Mouse (Mus musculus) ES-E14 (cell line): Measurements from ENCODE around the gene Clcn5. TPM values are rescaled to one million over a fixed set of nuclear protein-coding genes. Genes with fewer than 3 reads are reported as not detected.

Source experiments
- DNase-seq: peaks from one replicate; pipeline ENCODE4 v3.0.0-alpha.2; 2013; ENCODE audit warnings: low read depth, low spot score
- H3K27ac ChIP-seq: 2 replicates; pipeline ENCODE4 v1.5.1; 2012; ENCODE audit warnings: low read depth, mild to moderate bottlenecking, low read length, moderate library complexity, mixed read lengths; ENCODE audit not compliant: poor library complexity, insufficient read depth, severe bottlenecking
- H3K36me3 ChIP-seq: 2 replicates; pipeline ENCODE4 v1.6.1; 2012; ENCODE audit warnings: mild to moderate bottlenecking, low read length, moderate library complexity, mixed read lengths; ENCODE audit not compliant: control insufficient read depth, poor library complexity, insufficient read depth, severe bottlenecking
- H3K4me1 ChIP-seq, 2 experiments: fragments of 150-350 bp in 1 of 2; sonication (generic) in 1 of 2; 2 replicates each; pipeline ENCODE4 v1.6.1; 2012; ENCODE audit warnings: low read length in 2 of 2, mild to moderate bottlenecking in 1 of 2, mixed read lengths in 1 of 2; ENCODE audit not compliant: control insufficient read depth in 2 of 2, insufficient read depth in 2 of 2, poor library complexity in 1 of 2
- H3K4me3 ChIP-seq, 2 experiments: fragments of 150-350 bp in 1 of 2; sonication (generic) in 1 of 2; 2 replicates each; pipeline ENCODE4 v1.5.1; 2012; ENCODE audit warnings: low read length in 2 of 2, low read depth in 1 of 2, mild to moderate bottlenecking in 1 of 2, mixed read lengths in 1 of 2; ENCODE audit not compliant: insufficient read depth in 1 of 2, poor library complexity in 1 of 2, severe bottlenecking in 1 of 2
- H3K9ac ChIP-seq: 2 replicates; pipeline ENCODE4 v1.6.1; 2012; ENCODE audit warnings: low read depth, mild to moderate bottlenecking, low read length, mixed read lengths; ENCODE audit not compliant: poor library complexity, insufficient read depth, severe bottlenecking
- H3K9me3 ChIP-seq: fragments of 150-350 bp; sonication (generic); 2 replicates; pipeline ENCODE4 v1.6.1; 2012; ENCODE audit warnings: low read depth, mild to moderate bottlenecking, low read length; ENCODE audit not compliant: control insufficient read depth, insufficient read depth
- CHD2 ChIP-seq: IDR thresholded peaks from 2 replicates; pipeline ENCODE4 v1.6.1; 2014; ENCODE audit warnings: mild to moderate bottlenecking, low read depth, low read length, inconsistent platforms
- HCFC1 ChIP-seq: IDR thresholded peaks from 2 replicates; pipeline ENCODE4 v1.6.1; 2012; ENCODE audit warnings: low read length, inconsistent platforms, borderline replicate concordance; ENCODE audit not compliant: insufficient read depth
- MAFK ChIP-seq: IDR thresholded peaks from 2 replicates; pipeline ENCODE4 v1.6.1; 2014; ENCODE audit warnings: mild to moderate bottlenecking, low read depth, low read length, inconsistent platforms; ENCODE audit not compliant: insufficient read depth
- ZC3H11A ChIP-seq: IDR thresholded peaks from 2 replicates; pipeline ENCODE4 v1.6.1; 2012; ENCODE audit warnings: low read depth, mild to moderate bottlenecking, inconsistent platforms, low read length, borderline replicate concordance
- ZNF384 ChIP-seq: IDR thresholded peaks from 2 replicates; pipeline ENCODE4 v1.6.1; 2012; ENCODE audit warnings: low read depth, low read length, inconsistent platforms
- in situ Hi-C, 2 experiments: fragments of 600-800 bp; cut with MboI; formaldehyde crosslinking; loops; one replicate each; pipeline ENCODE4 v1.15.1; 2025; ENCODE audit warnings: low sequenced_read_pairs in 2 of 2, inconsistent platforms in 1 of 2; ENCODE audit not compliant: unreplicated experiment in 2 of 2
- total RNA-seq: library from RNA; depleted of rRNA; stranded (reverse); fragments of 300-350 nt; gene quantifications from 2 replicates; pipeline ENCODE4 v1.2.3, GENCODE M21; 2012; rRNA removed

The Clcn5 gene
- total RNA-seq: 38.0 and 41.5 TPM in 2 replicates

- no peaks in the 10 kb centered on the region for H3K9me3 ChIP-seq
- no peak within 1 kb of the TSS for H3K27ac ChIP-seq
- no peaks in the 10 kb centered on the region for H3K36me3 ChIP-seq
- TF ChIP-seq ZNF384: peak; percentile 61; the same call in 1 of the 2 replicates
- no peak for TF ChIP-seq ZC3H11A
- peaks cover 0 to 2% of the 10 kb centered on the region in 2 experiments; a peak in 1 of 4 replicates for H3K4me1 ChIP-seq
- H3K4me3 ChIP-seq: peak within 1 kb of the TSS; percentile 84 to 85
- in situ Hi-C loops: no loop called here
- H3K9ac ChIP-seq: peak within 1 kb of the TSS; percentile 79
- peak; percentile 72 for DNase-seq
Measured at GRCm38 (mm10) chrX:7319089-7319721, at the start of gene Clcn5. TSS of gene Clcn5 (minus strand) at chrX:7319358.

- Histone ChIP-seq H3K9ac (no peak overlapping the region), H3K4me1 (no peaks in the 10 kb centered on the region), H3K4me3 (no peak overlapping the region), H3K27ac (no peak overlapping the region), H3K36me3 (no peaks in the 10 kb centered on the region), H3K9me3 (no peaks in the 10 kb centered on the region)
- peak; percentile 17 for DNase-seq
- TF ChIP-seq CHD2: no peak
- no peak for TF ChIP-seq ZNF384
- TF ChIP-seq HCFC1: no peak
- no peak for TF ChIP-seq ZC3H11A
- TF ChIP-seq MAFK: no peak
- in situ Hi-C loops: no loop called here
Measured at GRCm38 (mm10) chrX:7325455-7325854, 6.3 kb upstream of the Clcn5 start.

- peak; percentile 27 for DNase-seq
- Histone ChIP-seq H3K4me3 (no peak overlapping the region), H3K27ac (no peak overlapping the region), H3K9me3 (no peaks in the 10 kb centered on the region), H3K9ac (no peak overlapping the region), H3K36me3 (no peaks in the 10 kb centered on the region), H3K4me1 (0 out of 4 replicates have a peak, but pooled peaks cover 0 to 2% of the 10 kb centered on the region in 2 experiments)
- in situ Hi-C loops: no loop called here
- no peak for TF ChIP-seq CHD2
- peak; percentile 19; the same call in 1 of the 2 replicates for TF ChIP-seq ZC3H11A
Measured at GRCm38 (mm10) chrX:7322288-7322687, 3.1 kb upstream of the Clcn5 start.

GRCm38 (mm10) chrX:7320571-7320970, 1.4 kb upstream of the Clcn5 start:
- H3K4me1 ChIP-seq: 0 out of 4 replicates have a peak, but pooled peaks cover 0 to 2% of the 10 kb centered on the region in 2 experiments
- no peaks in the 10 kb centered on the region for H3K36me3 ChIP-seq
- H3K9me3 ChIP-seq: no peaks in the 10 kb centered on the region
- H3K27ac ChIP-seq: no peak overlapping the region; the same call in 1 of the 2 replicates
- in situ Hi-C loops: no loop called here
- no peak overlapping the region for H3K9ac ChIP-seq
- H3K4me3 ChIP-seq: no peak overlapping the region
- DNase-seq: peak; percentile 9
- TF ChIP-seq MAFK: no peak
- no peak for TF ChIP-seq ZC3H11A
- TF ChIP-seq HCFC1: no peak
- no peak for TF ChIP-seq CHD2
- no peak for TF ChIP-seq ZNF384

GRCm38 (mm10) chrX:7318551-7319025, 570 bp downstream of the Clcn5 start:
- Histone ChIP-seq H3K4me1 (peaks cover 0 to 2% of the 10 kb centered on the region in 2 experiments; a peak in 1 of 4 replicates), H3K36me3 (no peaks in the 10 kb centered on the region), H3K9ac (peak overlapping the region; percentile 79), H3K4me3 (peak overlapping the region; percentile 84 to 85), H3K9me3 (no peaks in the 10 kb centered on the region), H3K27ac (no peak overlapping the region)
- DNase-seq: no peak
- no peak for TF ChIP-seq ZC3H11A
- in situ Hi-C loops: no loop called here
